Mouse (Mus musculus) skeletal muscle tissue, adult 2 months (tissue): Measurements from ENCODE around the gene Hist1h2bh.
"Not testable (repeated sequence)": the region's sequence is repeated elsewhere in the genome, so short reads cannot be mapped to it uniquely, and the experiment has no call there.

Source experiments
- DNase-seq: peaks from one replicate; pipeline ENCODE4 v3.0.0-alpha.2; 2012; ENCODE audit warnings: low read depth, low spot score

The Hist1h2bh gene

GRCm38 (mm10) chr13:23573898-23574524 lies 30.8 kb upstream of the Hist1h2bh start, which contains the start of the genes Hist1h2bf and Hist1h2ad:
Hist1h2bf (minus strand) TSS chr13:23574196.
Hist1h2ad (plus strand) TSS chr13:23574381.
- DNase-seq, result peak; percentile 91

GRCm38 (mm10) chr13:23573034-23573897 lies 30.1 kb upstream of the Hist1h2bh start:
- not testable (repeated sequence) for DNase-seq

- DNase-seq, result no peak
Observed at GRCm38 (mm10) chr13:23572218-23573033, 29.2 kb upstream of the Hist1h2bh start.

- not testable (repeated sequence) for DNase-seq
Observed at GRCm38 (mm10) chr13:23571504-23572217, 28.5 kb upstream of the Hist1h2bh start.

- DNase-seq, result peak; percentile 92
Observed at GRCm38 (mm10) chr13:23571022-23571503, 27.9 kb upstream of the Hist1h2bh start, which contains the start of the genes Hist1h2ae and Hist1h2bg. Hist1h2ae (minus strand) TSS chr13:23571220. Hist1h2bg (plus strand) TSS chr13:23571396.

GRCm38 (mm10) chr13:23570261-23571021 lies 27.2 kb upstream of the Hist1h2bh start:
- not testable (repeated sequence) for DNase-seq

- DNase-seq, result no peak
Observed at GRCm38 (mm10) chr13:23564482-23564881, 21.3 kb upstream of the Hist1h2bh start.

GRCm38 (mm10) chr13:23562699-23563462 lies 19.7 kb upstream of the Hist1h2bh start:
- DNase-seq, result peak; percentile 46

GRCm38 (mm10) chr13:23561883-23562659 lies 18.9 kb upstream of the Hist1h2bh start, which contains the start of gene Hist1h3e:
Hist1h3e (minus strand) TSS chr13:23562369.
- peak; percentile 98 for DNase-seq

- DNase-seq, result not testable (repeated sequence)
Observed at GRCm38 (mm10) chr13:23561531-23561882, 18.3 kb upstream of the Hist1h2bh start.

GRCm38 (mm10) chr13:23560699-23561098 lies 17.5 kb upstream of the Hist1h2bh start:
- DNase-seq, result not testable (repeated sequence)

- no peak for DNase-seq
Observed at GRCm38 (mm10) chr13:23556906-23557305, 13.7 kb upstream of the Hist1h2bh start.

GRCm38 (mm10) chr13:23555839-23556416 lies 12.7 kb upstream of the Hist1h2bh start:
- DNase-seq, result peak; percentile 87

- DNase-seq, result peak; percentile 73
Observed at GRCm38 (mm10) chr13:23554925-23555838, 12.0 kb upstream of the Hist1h2bh start.

GRCm38 (mm10) chr13:23554393-23554792 lies 11.2 kb upstream of the Hist1h2bh start:
- no peak for DNase-seq

- DNase-seq, result no peak
Observed at GRCm38 (mm10) chr13:23552962-23553361, 9.8 kb upstream of the Hist1h2bh start, which contains the start of gene Hist1h1d. Hist1h1d (plus strand) TSS chr13:23553262.
